Comparison of ENCODE assay signal across 8 mouse cellular contexts in genomic region chr8:88361708-88362428, GRCm38 (mm10). TPM values are rescaled to one million over a fixed set of nuclear protein-coding genes. Genes with fewer than 3 reads are reported as not detected.
A peak's percentile ranks its signal among the peaks of the same experiment; 100 is the strongest.
DNase-seq lines count a peak whose midpoint lies in the region; ATAC-seq and TF ChIP-seq lines count a peak whose summit lies in the region.

Brd7 (minus strand) TSS chr8:88362194.

- peaks cover 14% of the 10 kb centered on the region for H3K4me1 ChIP-seq in hindbrain, embryonic 16.5 days (ENCODE audit: control insufficient read depth, insufficient read depth, low read depth, low read length)

- under 1% methylated on average over 91 of the region's 91 CpGs for WGBS in hindbrain, embryonic 16.5 days
- 1% methylated on average over 75 of the region's 91 CpGs for WGBS in macrophage (ENCODE audit: missing documents)

- peak; percentile 97 for TF ChIP-seq CTCF in gastrocnemius, adult 2 months (IDR thresholded peaks at IDR 0.05)

- ATAC-seq in hindbrain, embryonic 16.5 days: peak; percentile 93

- intact Hi-C loops in gastrocnemius, adult 2 months (cut with DNase I): loop anchor here (2.0 kb wide), 1 partner anchor 259 kb away; no protein-coding TSS in a partner anchor

- H3K9me3 ChIP-seq in hindbrain, embryonic 16.5 days (ENCODE audit: control insufficient read depth, low read length): no peaks in the 10 kb centered on the region

- H3K4me3 ChIP-seq in gastrocnemius, adult 2 months: peak within 1 kb of the TSS; percentile 82
- peak within 1 kb of the TSS; percentile 99 for H3K4me3 ChIP-seq in hindbrain, embryonic 16.5 days (ENCODE audit: low read length)
- peak within 1 kb of the TSS; percentile 96 for H3K4me3 ChIP-seq in macrophage (ENCODE audit: inconsistent target)

- H3K79me2 ChIP-seq in macrophage (ENCODE audit: inconsistent target): peaks cover 41% of the 10 kb centered on the region

- H3K9ac ChIP-seq in hindbrain, embryonic 16.5 days (ENCODE audit: low read depth, low read length): peak within 1 kb of the TSS; percentile 98

- peaks cover 16% of the 10 kb centered on the region for H3K36me3 ChIP-seq in hindbrain, embryonic 16.5 days (ENCODE audit: control insufficient read depth, insufficient read depth, low read length)
- peaks cover 25% of the 10 kb centered on the region for H3K36me3 ChIP-seq in macrophage (ENCODE audit: inconsistent target)

- peak within 1 kb of the TSS; percentile 88 for H3K4me2 ChIP-seq in hindbrain, embryonic 16.5 days (ENCODE audit: low read length)

- H3K27ac ChIP-seq in gastrocnemius, adult 2 months: peak within 1 kb of the TSS; percentile 94
- peak within 1 kb of the TSS; percentile 85 for H3K27ac ChIP-seq in hindbrain, embryonic 16.5 days (ENCODE audit: low read depth, low read length)
- peak within 1 kb of the TSS; percentile 71 for H3K27ac ChIP-seq in macrophage

- H3K27me3 ChIP-seq in hindbrain, embryonic 16.5 days (replicated peaks; ENCODE audit: control insufficient read depth, insufficient read depth, low read length): no peaks in the 10 kb centered on the region

- DNase-seq in ZHBTc4 (ENCODE audit: low read depth, low spot score): peak; percentile 81
- peak; percentile 87 to 96 for DNase-seq in cerebellum, postnatal 4 days (ENCODE audit: low spot score in 2 of 2)
- DNase-seq in gastrocnemius, adult 2 months: peak; percentile 91
- peak; percentile 88 to 91 for DNase-seq in left cerebral cortex, adult 18-20 months (ENCODE audit: low spot score in 2 of 2)
- DNase-seq in retina, postnatal 7 days (ENCODE audit: low read depth, low spot score): peak; percentile 81
- DNase-seq in urinary bladder, adult 18-20 months (ENCODE audit: low spot score in 2 of 2): peak; percentile 79 to 81

RNA-seq across cellular contexts. Expression of gene Brd7, which starts in this region (rescaled TPM):
- total RNA-seq in gastrocnemius, adult 2 months (2021): 10 to 100 TPM; 74.5 to 85.4 TPM
- polyA plus RNA-seq in hindbrain, embryonic 16.5 days (2015; fragmentation: Nextera tagmentation; extraction: Ambion mirVana): 37.6 and 58.2 TPM in 2 replicates
- total RNA-seq in left cerebral cortex, adult 18-20 months (2021): 10 to 100 TPM; 51.1 to 53.5 TPM
- total RNA-seq in macrophage (2018; cell fraction: chromatin; rRNA removed): 100 to 1,000 TPM in 23 of 26 experiments, 10 to 100 TPM in 3; 77.0 to 198 (median 139) TPM
- total RNA-seq in macrophage (2018; cell fraction: cytosol; rRNA removed): 10 to 100 TPM; 52.3 to 97.6 (median 76.4) TPM
- 100 to 1,000 TPM in 3 of 26 experiments, 10 to 100 TPM in 23; 56.0 to 157 (median 71.1) TPM for total RNA-seq in macrophage (2018; cell fraction: nucleus; rRNA removed)
- polyA plus RNA-seq in macrophage (2018): 70.3 to 154 TPM (median 78.5 TPM) in 3 replicates

Comparison
In these comparisons a context has a peak if more than half of its experiments do, and no peak if none do; other contexts are left out.
1. Peak in every context shown above with its lines: DNase-seq, ATAC-seq, H3K4me3 ChIP-seq and H3K27ac ChIP-seq.